Mouse (Mus musculus) kidney, embryonic 15.5 days (tissue): Measurements from ENCODE around the gene Ccnd1. TPM values are rescaled to one million over a fixed set of nuclear protein-coding genes. Genes with fewer than 3 reads are reported as not detected.

ENCODE experiments used
- polyA plus RNA-seq: library from polyadenylated mRNA; unstranded; fragments of >200 nt; fragmentation: Nextera tagmentation; extraction: Ambion mirVana; gene quantifications from 2 replicates; pipeline ENCODE4 v1.2.1, GENCODE M21; 2015

Gene Ccnd1
- polyA plus RNA-seq, 1 experiment from 2014 or later: 229 TPM

Other genes with a start within 250 kb of the Ccnd1 start
- 42.1 and 47.8 TPM in 2 replicates for gene Ano1, start 188.0 kb downstream of the Ccnd1 start, polyA plus RNA-seq
- gene Fgf3, start 101.8 kb downstream of the Ccnd1 start, polyA plus RNA-seq: 0.36 and 0.53 TPM in 2 replicates
- gene Fgf4, start 92.6 kb downstream of the Ccnd1 start, polyA plus RNA-seq: 0.14 TPM in 1 of 2 replicates, not detected in the other
- 2.3 and 2.4 TPM in 2 replicates for gene Fgf15, start 43.4 kb downstream of the Ccnd1 start, polyA plus RNA-seq
- 25.8 and 27.9 TPM in 2 replicates for gene LTO1, start 24.8 kb downstream of the Ccnd1 start, polyA plus RNA-seq